Mouse (Mus musculus): ENCODE data around the gene Acox3. TPM values are rescaled to one million over a fixed set of nuclear protein-coding genes. Genes with fewer than 3 reads are reported as not detected.
A peak's percentile ranks its signal among the peaks of the same experiment; 100 is the strongest.
"Not testable (repeated sequence)": the region's sequence is repeated elsewhere in the genome, so short reads cannot be mapped to it uniquely, and the experiment has no call there.

Acox3 gene
- polyA plus RNA-seq, 1 experiment from 2014 or later = 15.0 TPM

GRCm38 (mm10) chr5:35583221-35583783 is 462 bp downstream of the Acox3 start:
- TF ChIP-seq CTCF (IDR thresholded peaks at IDR 0.05; ENCODE audit: low read depth) = no peak
- H3K36me3 ChIP-seq (ENCODE audit: insufficient read depth, low read length) = 0 out of 2 replicates have a peak, but pooled peaks cover 5% of the 10 kb centered on the region
- H3K27ac ChIP-seq = peak overlapping the region; percentile 74
- WGBS = 2% methylated on average over 17 of the region's 17 CpGs
- H3K4me2 ChIP-seq (ENCODE audit: low read length) = peak overlapping the region; percentile 74
- ATAC-seq (replicated peaks; ENCODE audit: low FRiP score, low read depth) (no peak; the same call in 1 of the 2 replicates), DNase-seq (ENCODE audit: low spot score) (peak; percentile 25)
- peak overlapping the region; percentile 68 for H3K9ac ChIP-seq (ENCODE audit: low read depth, low read length)
- no peaks in the 10 kb centered on the region; the same call in 1 of the 2 replicates for H3K4me1 ChIP-seq (replicated peaks; ENCODE audit: insufficient read depth, low read length)
- H3K4me3 ChIP-seq (replicated peaks; ENCODE audit: low read depth, low read length) = peak overlapping the region; percentile 58
- H3K9me3 ChIP-seq (replicated peaks; ENCODE audit: low read length) = no peaks in the 10 kb centered on the region
- no peaks in the 10 kb centered on the region for H3K27me3 ChIP-seq (ENCODE audit: insufficient read depth, low read length)

GRCm38 (mm10) chr5:35584259-35584658 is 1.4 kb downstream of the Acox3 start:
- not testable (repeated sequence) for H3K4me2 ChIP-seq (ENCODE audit: low read length); H3K27me3 ChIP-seq (ENCODE audit: insufficient read depth, low read length); H3K4me1 ChIP-seq (replicated peaks; ENCODE audit: insufficient read depth, low read length); H3K36me3 ChIP-seq (ENCODE audit: insufficient read depth, low read length); H3K27ac ChIP-seq; DNase-seq (ENCODE audit: low spot score); H3K9me3 ChIP-seq (replicated peaks; ENCODE audit: low read length); H3K9ac ChIP-seq (ENCODE audit: low read depth, low read length); H3K4me3 ChIP-seq (replicated peaks; ENCODE audit: low read depth, low read length); ATAC-seq (replicated peaks; ENCODE audit: low FRiP score, low read depth)
- 91% methylated on average over 2 of the region's 2 CpGs for WGBS

GRCm38 (mm10) chr5:35591497-35591896 is 8.7 kb downstream of the Acox3 start:
- no peak for ATAC-seq (replicated peaks; ENCODE audit: low FRiP score, low read depth)
- H3K27ac ChIP-seq = no peak overlapping the region
- no peak overlapping the region for H3K4me2 ChIP-seq (ENCODE audit: low read length)
- no peak for TF ChIP-seq CTCF (IDR thresholded peaks at IDR 0.05; ENCODE audit: low read depth)
- no peaks in the 10 kb centered on the region for H3K9me3 ChIP-seq (replicated peaks; ENCODE audit: low read length)
- H3K4me3 ChIP-seq (replicated peaks; ENCODE audit: low read depth, low read length) = no peak overlapping the region
- H3K4me1 ChIP-seq (replicated peaks; ENCODE audit: insufficient read depth, low read length) = no peaks in the 10 kb centered on the region
- 76% methylated on average over 2 of the region's 4 CpGs for WGBS
- H3K27me3 ChIP-seq (ENCODE audit: insufficient read depth, low read length) = no peaks in the 10 kb centered on the region
- H3K36me3 ChIP-seq (ENCODE audit: insufficient read depth, low read length) = peaks cover 39% of the 10 kb centered on the region
- H3K9ac ChIP-seq (ENCODE audit: low read depth, low read length) = no peak overlapping the region
- no peak for DNase-seq (ENCODE audit: low spot score)

- Histone ChIP-seq H3K9me3 (replicated peaks; ENCODE audit: low read length) (no peaks in the 10 kb centered on the region), H3K4me1 (replicated peaks; ENCODE audit: insufficient read depth, low read length) (no peaks in the 10 kb centered on the region), H3K4me2 (ENCODE audit: low read length) (no peak overlapping the region), H3K9ac (ENCODE audit: low read depth, low read length) (no peak overlapping the region), H3K27ac (peak overlapping the region; percentile 42; the same call in 1 of the 2 replicates), H3K4me3 (replicated peaks; ENCODE audit: low read depth, low read length) (no peak overlapping the region), H3K27me3 (ENCODE audit: insufficient read depth, low read length) (no peaks in the 10 kb centered on the region), H3K36me3 (ENCODE audit: insufficient read depth, low read length) (peaks cover 39% of the 10 kb centered on the region)
- ATAC-seq (replicated peaks; ENCODE audit: low FRiP score, low read depth) (no peak), DNase-seq (ENCODE audit: low spot score) (no peak)
- 87% methylated on average over 21 of the region's 21 CpGs for WGBS
- peak; percentile 32; the same call in 1 of the 2 replicates for TF ChIP-seq CTCF (IDR thresholded peaks at IDR 0.05; ENCODE audit: low read depth)
Observed at GRCm38 (mm10) chr5:35592081-35592736, 9.4 kb downstream of the Acox3 start.

- no peaks in the 10 kb centered on the region for H3K4me1 ChIP-seq (replicated peaks; ENCODE audit: insufficient read depth, low read length)
- WGBS = 47% methylated on average over 4 of the region's 4 CpGs
- no peak overlapping the region for H3K9ac ChIP-seq (ENCODE audit: low read depth, low read length)
- no peaks in the 10 kb centered on the region for H3K9me3 ChIP-seq (replicated peaks; ENCODE audit: low read length)
- H3K27ac ChIP-seq = peak overlapping the region; percentile 42; the same call in 1 of the 2 replicates
- no peak for TF ChIP-seq CTCF (IDR thresholded peaks at IDR 0.05; ENCODE audit: low read depth)
- DNase-seq (ENCODE audit: low spot score) (no peak), ATAC-seq (replicated peaks; ENCODE audit: low FRiP score, low read depth) (peak; percentile 33; the same call in 1 of the 2 replicates)
- peaks cover 38% of the 10 kb centered on the region for H3K36me3 ChIP-seq (ENCODE audit: insufficient read depth, low read length)
- H3K4me2 ChIP-seq (ENCODE audit: low read length) = no peak overlapping the region
- no peak overlapping the region for H3K4me3 ChIP-seq (replicated peaks; ENCODE audit: low read depth, low read length)
- no peaks in the 10 kb centered on the region for H3K27me3 ChIP-seq (ENCODE audit: insufficient read depth, low read length)
Observed at GRCm38 (mm10) chr5:35592824-35593223, 10.0 kb downstream of the Acox3 start.

GRCm38 (mm10) chr5:35593272-35593671 is 10.4 kb downstream of the Acox3 start:
- no peak overlapping the region for H3K9ac ChIP-seq (ENCODE audit: low read depth, low read length)
- H3K36me3 ChIP-seq (ENCODE audit: insufficient read depth, low read length) = peaks cover 38% of the 10 kb centered on the region
- TF ChIP-seq CTCF (IDR thresholded peaks at IDR 0.05; ENCODE audit: low read depth) = no peak
- DNase-seq (ENCODE audit: low spot score) = no peak
- ATAC-seq (replicated peaks; ENCODE audit: low FRiP score, low read depth) = peak; percentile 66
- H3K4me3 ChIP-seq (replicated peaks; ENCODE audit: low read depth, low read length) = no peak overlapping the region
- H3K9me3 ChIP-seq (replicated peaks; ENCODE audit: low read length) = no peaks in the 10 kb centered on the region
- peak overlapping the region; percentile 16; the same call in 1 of the 2 replicates for H3K27ac ChIP-seq
- H3K4me1 ChIP-seq (replicated peaks; ENCODE audit: insufficient read depth, low read length) = no peaks in the 10 kb centered on the region
- H3K27me3 ChIP-seq (ENCODE audit: insufficient read depth, low read length) = no peaks in the 10 kb centered on the region
- WGBS = 82% methylated on average over 6 of the region's 6 CpGs
- H3K4me2 ChIP-seq (ENCODE audit: low read length) = no peak overlapping the region
